Mouse (Mus musculus): ENCODE measurements around the gene Plgrkt. TPM values are rescaled to one million over a fixed set of nuclear protein-coding genes. Genes with fewer than 3 reads are reported as not detected.

Plgrkt gene
- total RNA-seq, 2 experiments from 2014 or later: 28.5 to 31.9 TPM

GRCm38 (mm10) chr19:29383368-29383767, 16.2 kb upstream of the Plgrkt start:
- DNase-seq: no peak

- DNase-seq: no peak
Observed at GRCm38 (mm10) chr19:29379839-29380603, 12.8 kb upstream of the Plgrkt start.

GRCm38 (mm10) chr19:29376382-29376781, 9.2 kb upstream of the Plgrkt start:
- no peak for DNase-seq

GRCm38 (mm10) chr19:29374947-29375346, 7.8 kb upstream of the Plgrkt start:
- DNase-seq: no peak

GRCm38 (mm10) chr19:29373438-29373837, 6.2 kb upstream of the Plgrkt start:
- DNase-seq: no peak

GRCm38 (mm10) chr19:29372621-29373020, 5.4 kb upstream of the Plgrkt start:
- DNase-seq: no peak

GRCm38 (mm10) chr19:29372138-29372537, 4.9 kb upstream of the Plgrkt start:
- DNase-seq: no peak

GRCm38 (mm10) chr19:29371284-29372081, 4.3 kb upstream of the Plgrkt start:
- DNase-seq: no peak

- DNase-seq: no peak
Observed at GRCm38 (mm10) chr19:29370545-29371283, 3.5 kb upstream of the Plgrkt start.

GRCm38 (mm10) chr19:29370112-29370511, 2.9 kb upstream of the Plgrkt start:
- DNase-seq: no peak

- DNase-seq: no peak
Observed at GRCm38 (mm10) chr19:29368671-29369309, 1.6 kb upstream of the Plgrkt start.

- no peak for DNase-seq
Observed at GRCm38 (mm10) chr19:29368041-29368440, 851 bp upstream of the Plgrkt start.

GRCm38 (mm10) chr19:29366226-29366968, 793 bp downstream of the Plgrkt start:
- no peak for DNase-seq

GRCm38 (mm10) chr19:29365105-29365504, 2.1 kb downstream of the Plgrkt start:
- DNase-seq: no peak

GRCm38 (mm10) chr19:29364076-29364475, 3.1 kb downstream of the Plgrkt start:
- DNase-seq: no peak

- no peak for DNase-seq
Observed at GRCm38 (mm10) chr19:29363557-29363956, 3.6 kb downstream of the Plgrkt start.

GRCm38 (mm10) chr19:29362173-29362930, 4.8 kb downstream of the Plgrkt start:
- DNase-seq: no peak

- peak; percentile 82 for DNase-seq
Observed at GRCm38 (mm10) chr19:29361468-29362130, 5.6 kb downstream of the Plgrkt start.

GRCm38 (mm10) chr19:29360251-29360650, 6.9 kb downstream of the Plgrkt start:
- DNase-seq: no peak

GRCm38 (mm10) chr19:29356281-29356680, 10.9 kb downstream of the Plgrkt start:
- no peak for DNase-seq

Measured in gastrocnemius, postnatal 10 days (tissue).